Mouse (Mus musculus) hematopoietic stem cell, adult 5-6 weeks (primary cell): ENCODE data around the gene Dhx33. TPM values are rescaled to one million over a fixed set of nuclear protein-coding genes. Genes with fewer than 3 reads are reported as not detected.

Experiments used
- ATAC-seq, 2 experiments: fragments of 125-278 bp in 1 of 2; replicated peaks in 1 of 2; 2 replicates each; pipeline ENCODE4 v1.8.0; 2016 to 2017; ENCODE audit warnings: inconsistent platforms in 2 of 2, mild to moderate bottlenecking in 2 of 2, moderate number of reproducible peaks in 2 of 2, low read depth in 1 of 2, moderate TSS enrichment in 1 of 2; ENCODE audit not compliant: low FRiP score in 2 of 2, poor library complexity in 2 of 2, severe bottlenecking in 2 of 2, insufficient read depth in 1 of 2, low TSS enrichment in 1 of 2
- total RNA-seq: library from RNA; stranded (forward); fragments of 172-1452, 232-1000 nt; gene quantifications from 2 replicates; pipeline ENCODE4 v1.2.3, GENCODE M21; 2017

Gene Dhx33
- total RNA-seq, 1 experiment from 2014 or later, result 39.6 TPM

DNA sequence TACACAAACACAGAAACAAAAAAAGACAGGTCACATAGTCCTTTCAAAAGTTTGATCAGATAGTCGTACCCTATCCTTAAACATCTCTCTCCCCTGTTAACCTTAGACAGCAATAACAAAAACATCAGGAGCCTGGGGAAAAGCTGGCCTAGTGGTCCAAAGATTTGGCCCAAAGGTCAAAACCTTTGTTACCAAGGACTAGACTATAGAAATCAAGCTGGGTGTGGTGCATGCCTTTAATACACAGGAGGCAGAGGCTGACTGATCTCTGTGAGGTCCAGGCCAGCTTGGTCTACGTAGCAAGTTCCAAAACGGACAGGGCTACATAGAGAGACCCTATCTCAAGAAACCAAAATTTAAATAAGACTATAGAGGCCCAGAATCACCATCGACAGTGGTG is 49.5 kb downstream of the Dhx33 start:
- no peak for ATAC-seq

DNA sequence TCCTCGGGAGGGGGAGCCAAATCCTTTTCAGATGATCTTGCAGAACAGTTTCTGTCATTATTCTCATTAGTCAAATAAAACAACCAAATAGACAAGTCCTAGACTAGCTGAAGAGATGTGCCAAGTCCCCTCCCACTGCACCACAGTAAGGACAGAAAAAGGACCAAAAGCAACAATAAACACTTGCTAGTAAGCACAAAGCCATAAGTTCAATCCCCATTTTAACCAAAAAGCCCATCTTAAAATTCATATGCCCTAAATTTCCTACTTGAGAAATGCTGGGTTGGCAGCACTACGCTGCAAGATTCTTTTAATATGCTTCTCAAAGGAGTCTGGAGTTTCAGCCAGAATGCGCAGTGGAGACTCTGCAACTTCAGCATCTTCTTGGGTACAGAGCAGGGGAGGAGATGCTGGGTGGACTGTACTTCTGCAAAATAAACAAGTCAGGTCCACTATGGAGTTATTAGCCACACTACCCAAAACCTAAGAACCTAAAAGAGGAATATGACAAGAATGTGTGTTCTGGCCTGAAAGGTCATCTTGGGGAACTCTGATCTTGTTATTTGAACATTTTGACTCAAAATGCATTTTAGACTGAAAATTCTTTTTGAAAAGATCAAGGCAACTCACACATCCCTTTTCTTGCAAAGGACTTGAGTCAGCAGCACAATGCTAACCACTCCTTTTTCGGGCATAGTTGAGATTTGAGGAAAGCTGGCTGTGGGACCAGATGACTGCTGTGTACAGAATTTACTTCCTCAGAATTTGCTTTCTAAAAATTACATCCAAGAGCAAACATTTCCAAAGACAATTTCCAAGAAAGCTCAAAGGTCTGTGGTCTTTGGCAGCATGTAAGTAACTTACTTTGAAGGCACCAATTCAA is 59.1 kb downstream of the Dhx33 start:
- ATAC-seq, result no peak

DNA sequence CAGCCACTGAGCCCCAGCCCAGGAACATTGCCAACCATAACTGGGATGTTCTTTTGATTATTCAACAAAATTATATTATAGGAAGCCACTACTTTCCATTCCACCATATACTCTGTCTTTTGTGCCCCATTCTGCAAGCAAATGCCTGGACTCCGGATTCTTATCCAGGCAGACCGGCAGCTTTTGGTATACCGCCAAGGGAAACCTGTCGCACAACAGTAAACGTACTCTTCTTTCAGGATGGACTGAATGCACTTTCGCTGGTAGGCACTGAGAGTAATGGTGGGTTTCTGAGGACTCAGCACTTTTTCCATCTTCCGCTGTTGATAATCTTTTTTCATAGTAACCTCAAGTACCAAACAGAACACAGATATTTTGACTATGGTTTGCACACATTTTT is 60.6 kb downstream of the Dhx33 start:
- ATAC-seq, result no peak

DNA sequence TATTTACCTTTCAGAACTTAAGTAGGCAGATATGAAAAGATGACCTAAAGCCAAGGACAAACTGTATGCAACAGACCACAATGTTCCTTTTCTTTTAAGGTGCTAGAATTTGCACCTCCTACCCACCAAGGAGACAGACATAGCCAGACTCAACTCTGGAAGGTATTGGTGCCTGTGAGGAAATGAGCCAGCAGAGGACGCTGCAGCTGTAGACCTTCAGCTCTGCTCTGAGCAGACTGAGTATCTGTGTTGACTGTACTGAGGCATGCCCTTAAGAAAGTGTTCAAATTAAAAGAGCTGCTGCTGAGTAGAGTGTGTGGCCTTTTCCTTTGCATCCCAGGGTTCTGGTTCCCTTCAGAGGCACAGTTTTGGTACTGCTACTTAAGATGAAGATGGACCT is 61.6 kb downstream of the Dhx33 start:
- no peak for ATAC-seq

DNA sequence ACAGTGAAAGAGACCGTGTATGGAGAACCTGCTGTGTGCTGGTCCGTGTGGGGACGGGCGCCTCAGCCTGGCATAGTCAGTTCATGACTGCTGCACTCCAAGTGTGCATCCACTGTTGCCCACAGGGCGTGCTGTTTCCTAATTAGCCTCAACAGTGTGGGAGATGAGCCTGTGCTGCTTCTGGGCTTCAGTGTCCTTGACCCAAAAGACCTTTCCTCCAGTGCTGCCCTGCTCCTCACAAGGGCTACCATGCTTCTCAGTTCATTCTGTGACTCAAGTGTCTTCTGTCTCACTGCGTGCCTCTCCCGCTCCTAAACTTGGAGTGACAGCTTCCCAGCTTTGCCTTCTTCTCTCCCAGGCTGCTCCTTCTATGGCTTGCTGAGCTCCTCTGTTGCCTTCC is 68.9 kb downstream of the Dhx33 start:
- no peak for ATAC-seq

Other genes with a start within 250 kb of the Dhx33 start
- 3.7 and 8.3 TPM in 2 replicates for gene Zfp3, start 240.2 kb downstream of the Dhx33 start, total RNA-seq
- 0.25 and 0.69 TPM in 2 replicates for gene Scimp, start 191.9 kb downstream of the Dhx33 start, total RNA-seq
- 67.7 and 75.9 TPM in 2 replicates for gene Rabep1, start 159.7 kb downstream of the Dhx33 start, total RNA-seq
- 131 and 148 TPM in 2 replicates for gene Nup88, start 34.5 kb downstream of the Dhx33 start, total RNA-seq
- gene Rpain, start 34.2 kb downstream of the Dhx33 start, total RNA-seq, result 28.5 and 32.5 TPM in 2 replicates
- gene C1qbp, start 21.4 kb downstream of the Dhx33 start, total RNA-seq, result 48.3 and 82.1 TPM in 2 replicates
- 30.8 and 38.1 TPM in 2 replicates for gene Mis12, start 15.2 kb upstream of the Dhx33 start, total RNA-seq
- 27.6 and 31.6 TPM in 2 replicates for gene Derl2, start 15.4 kb upstream of the Dhx33 start, total RNA-seq
- gene 6330403K07Rik, start 29.1 kb upstream of the Dhx33 start, total RNA-seq, result 1.4 TPM in 1 of 2 replicates, not detected in the other
- 6.5 and 8.6 TPM in 2 replicates for gene Nlrp1a, start 140.3 kb upstream of the Dhx33 start, total RNA-seq
- gene Nlrp1b, start 226.3 kb upstream of the Dhx33 start, total RNA-seq, result 1.6 and 5.5 TPM in 2 replicates